Mouse (Mus musculus) frontal cortex, postnatal 25 days (tissue): Measurements from ENCODE around the gene Il4i1.
A peak's percentile ranks its signal among the peaks of the same experiment; 100 is the strongest.
"Not testable (repeated sequence)": the region's sequence is repeated elsewhere in the genome, so short reads cannot be mapped to it uniquely, and the experiment has no call there.

Source experiments
- DNase-seq, 2 experiments: peaks; one replicate each; pipeline ENCODE4 v3.0.0; 2022; ENCODE audit warnings: low spot score in 2 of 2

Il4i1 gene

GRCm38 (mm10) chr7:44863982-44864494 is 47.9 kb downstream of the Il4i1 start:
- DNase-seq = no peak

- DNase-seq = no peak
Measured at GRCm38 (mm10) chr7:44864595-44865542, 48.7 kb downstream of the Il4i1 start.

- DNase-seq = no peak
Measured at GRCm38 (mm10) chr7:44866276-44867009, 50.3 kb downstream of the Il4i1 start.

- no peak for DNase-seq
Measured at GRCm38 (mm10) chr7:44867010-44867702, 51.0 kb downstream of the Il4i1 start.

GRCm38 (mm10) chr7:44867802-44868201 is 51.6 kb downstream of the Il4i1 start:
- DNase-seq = no peak

GRCm38 (mm10) chr7:44868465-44868864 is 52.3 kb downstream of the Il4i1 start:
- no peak for DNase-seq

- DNase-seq = no peak
Measured at GRCm38 (mm10) chr7:44868919-44869696, 52.9 kb downstream of the Il4i1 start.

GRCm38 (mm10) chr7:44869697-44870528 is 53.7 kb downstream of the Il4i1 start, which contains the start of gene Ptov1:
TSS of gene Ptov1 (minus strand) at chr7:44869788.
- peak; percentile 88 to 89 for DNase-seq

GRCm38 (mm10) chr7:44870614-44871013 is 54.4 kb downstream of the Il4i1 start:
- DNase-seq = no peak

- DNase-seq = no peak
Measured at GRCm38 (mm10) chr7:44871181-44871580, 55.0 kb downstream of the Il4i1 start.

GRCm38 (mm10) chr7:44871774-44872173 is 55.6 kb downstream of the Il4i1 start:
- not testable (repeated sequence) for DNase-seq

GRCm38 (mm10) chr7:44877833-44878232 is 61.6 kb downstream of the Il4i1 start:
- no peak for DNase-seq

GRCm38 (mm10) chr7:44883036-44883435 is 66.8 kb downstream of the Il4i1 start:
- no peak for DNase-seq

GRCm38 (mm10) chr7:44884637-44885036 is 68.5 kb downstream of the Il4i1 start:
- DNase-seq = no peak

- no peak for DNase-seq
Measured at GRCm38 (mm10) chr7:44886964-44887363, 70.8 kb downstream of the Il4i1 start.

GRCm38 (mm10) chr7:44888256-44889105 is 72.3 kb downstream of the Il4i1 start:
- DNase-seq = no peak

GRCm38 (mm10) chr7:44890180-44890579 is 74.0 kb downstream of the Il4i1 start:
- no peak for DNase-seq
